Mouse (Mus musculus) megakaryocyte, adult 5-6 weeks (primary cell): ENCODE data around the gene Emc3. TPM values are rescaled to one million over a fixed set of nuclear protein-coding genes. Genes with fewer than 3 reads are reported as not detected.
A peak's percentile ranks its signal among the peaks of the same experiment; 100 is the strongest.

Experiments
- ATAC-seq: 2 replicates; pipeline ENCODE4 v1.8.0; 2016; ENCODE audit warnings: mild to moderate bottlenecking, inconsistent platforms; ENCODE audit not compliant: poor library complexity, severe bottlenecking
- total RNA-seq, 2 experiments: library from RNA; stranded (forward) in 1 of 2; stranded (reverse) in 1 of 2; fragments of 153-499, 151-499 nt in 1 of 2; fragments of 221-1000, 200-1000 nt in 1 of 2; gene quantifications; 2 replicates each; pipeline versions ENCODE4 v1.2.3 to v1.2.4; 2015 to 2017

The Emc3 gene
- total RNA-seq (2015): 60.0 and 61.6 TPM in 2 replicates
- 33.0 and 38.4 TPM in 2 replicates for total RNA-seq (2017)

- ATAC-seq: peak; percentile 99
Observed at GRCm38 (mm10) chr6:113530932-113531839, at the start of gene Emc3, which contains the start of gene Fancd2. Gene Emc3 (minus strand): TSS chr6:113531652. Gene Fancd2 (plus strand): TSS chr6:113531682.

GRCm38 (mm10) chr6:113579306-113579705 lies 47.9 kb upstream of the Emc3 start:
- no peak for ATAC-seq

- no peak for ATAC-seq
Observed at GRCm38 (mm10) chr6:113576044-113576443, 44.6 kb upstream of the Emc3 start.

GRCm38 (mm10) chr6:113564557-113564956 lies 33.1 kb upstream of the Emc3 start:
- ATAC-seq: no peak

GRCm38 (mm10) chr6:113559736-113560135 lies 28.3 kb upstream of the Emc3 start:
- ATAC-seq: no peak

- no peak for ATAC-seq
Observed at GRCm38 (mm10) chr6:113543906-113544481, 12.5 kb upstream of the Emc3 start.

GRCm38 (mm10) chr6:113541610-113542009 lies 10.2 kb upstream of the Emc3 start:
- no peak for ATAC-seq

GRCm38 (mm10) chr6:113534886-113535285 lies 3.4 kb upstream of the Emc3 start:
- ATAC-seq: no peak

- no peak for ATAC-seq
Observed at GRCm38 (mm10) chr6:113531840-113532404, 470 bp upstream of the Emc3 start.

- ATAC-seq: no peak
Observed at GRCm38 (mm10) chr6:113523420-113523819, 8.0 kb downstream of the Emc3 start.

- no peak for ATAC-seq
Observed at GRCm38 (mm10) chr6:113522310-113522709, 9.1 kb downstream of the Emc3 start.

- peak; percentile 66 for ATAC-seq
Observed at GRCm38 (mm10) chr6:113517434-113518080, 13.9 kb downstream of the Emc3 start.

GRCm38 (mm10) chr6:113514600-113514999 lies 16.9 kb downstream of the Emc3 start:
- ATAC-seq: no peak

- no peak for ATAC-seq
Observed at GRCm38 (mm10) chr6:113513944-113514343, 17.5 kb downstream of the Emc3 start.

- ATAC-seq: no peak
Observed at GRCm38 (mm10) chr6:113508947-113509280, 22.5 kb downstream of the Emc3 start.

- ATAC-seq: no peak
Observed at GRCm38 (mm10) chr6:113508272-113508946, 23.0 kb downstream of the Emc3 start.

GRCm38 (mm10) chr6:113507130-113507529 lies 24.3 kb downstream of the Emc3 start:
- no peak for ATAC-seq

GRCm38 (mm10) chr6:113505689-113506088 lies 25.8 kb downstream of the Emc3 start:
- no peak for ATAC-seq

- no peak for ATAC-seq
Observed at GRCm38 (mm10) chr6:113502801-113503200, 28.7 kb downstream of the Emc3 start.

- no peak for ATAC-seq
Observed at GRCm38 (mm10) chr6:113501388-113502084, 29.9 kb downstream of the Emc3 start, which contains the start of gene Prrt3. Gene Prrt3 (minus strand): TSS chr6:113501931.
